Comparison of ENCODE assay signal across 8 mouse cellular contexts in genomic region chr11:59449741-59450229, GRCm38 (mm10). TPM values are rescaled to one million over a fixed set of nuclear protein-coding genes. Genes with fewer than 3 reads are reported as not detected.
DNase-seq lines count a peak whose midpoint lies in the region; ATAC-seq and TF ChIP-seq lines count a peak whose summit lies in the region.

Gene Jmjd4 (plus strand): TSS chr11:59450045.

- no peaks in the 10 kb centered on the region for H3K9me3 ChIP-seq in CH12.LX (replicated peaks; ENCODE audit: low read length)
- no peaks in the 10 kb centered on the region for H3K9me3 ChIP-seq in forebrain, embryonic 12.5 days
- no peaks in the 10 kb centered on the region for H3K9me3 ChIP-seq in liver, postnatal 0 days (ENCODE audit: low read length)
- H3K9me3 ChIP-seq in neural tube, embryonic 14.5 days (ENCODE audit: control insufficient read depth, low read length) = no peaks in the 10 kb centered on the region

- H3K79me2 ChIP-seq in CH12.LX (replicated peaks; ENCODE audit: control insufficient read depth, extremely low read depth, insufficient read depth, poor library complexity, severe bottlenecking) = no peaks in the 10 kb centered on the region; the same call in 1 of the 2 replicates

- H3K4me1 ChIP-seq in CH12.LX (ENCODE audit: control insufficient read depth in 1 of 2, insufficient read depth in 2 of 2) = peaks cover 19 to 37% of the 10 kb centered on the region in 2 experiments
- peaks cover 21% of the 10 kb centered on the region for H3K4me1 ChIP-seq in forebrain, embryonic 12.5 days
- H3K4me1 ChIP-seq in liver, postnatal 0 days (ENCODE audit: insufficient read depth) = peaks cover 16% of the 10 kb centered on the region
- peaks cover 19% of the 10 kb centered on the region; the same call in 1 of the 2 replicates for H3K4me1 ChIP-seq in neural tube, embryonic 14.5 days (ENCODE audit: control insufficient read depth, insufficient read depth, low read length)

- H3K4me3 ChIP-seq in CH12.LX (replicated peaks in 1 of 3; ENCODE audit: low read depth in 2 of 3, low read length in 2 of 3, poor library complexity in 1 of 3) = peak within 1 kb of the TSS; percentile 77 to 95 (median 84)
- peak within 1 kb of the TSS; percentile 82 for H3K4me3 ChIP-seq in forebrain, embryonic 12.5 days (replicated peaks)
- peak within 1 kb of the TSS; percentile 96 for H3K4me3 ChIP-seq in liver, postnatal 0 days (ENCODE audit: low read depth, low read length)
- H3K4me3 ChIP-seq in neural tube, embryonic 14.5 days (ENCODE audit: low read depth, low read length) = peak within 1 kb of the TSS; percentile 85

- peaks cover 19 to 59% of the 10 kb centered on the region in 2 experiments for H3K36me3 ChIP-seq in CH12.LX (replicated peaks in 1 of 2; ENCODE audit: control insufficient read depth in 1 of 2, insufficient read depth in 1 of 2, low read length in 1 of 2)
- peaks cover 27% of the 10 kb centered on the region for H3K36me3 ChIP-seq in forebrain, embryonic 12.5 days (replicated peaks)
- peaks cover 5% of the 10 kb centered on the region for H3K36me3 ChIP-seq in liver, postnatal 0 days (replicated peaks; ENCODE audit: insufficient read depth, low read length)
- H3K36me3 ChIP-seq in neural tube, embryonic 14.5 days (ENCODE audit: control insufficient read depth, insufficient read depth, low read length) = peaks cover 10% of the 10 kb centered on the region

- peak within 1 kb of the TSS; percentile 62 for H3K9ac ChIP-seq in CH12.LX (ENCODE audit: insufficient read depth, low read depth)
- peak within 1 kb of the TSS; percentile 76 for H3K9ac ChIP-seq in forebrain, embryonic 12.5 days
- H3K9ac ChIP-seq in liver, postnatal 0 days (replicated peaks) = peak within 1 kb of the TSS; percentile 93
- H3K9ac ChIP-seq in neural tube, embryonic 14.5 days (replicated peaks; ENCODE audit: low read depth, low read length) = peak within 1 kb of the TSS; percentile 62

- dilution Hi-C loops in CH12.LX (cut with MboI; ENCODE audit: extremely low pct_ligation_motif_present, extremely low pct_unique_long_range_greater_than_20kb, low sequenced_read_pairs) = no loop called here

- peak; percentile 93 for TF ChIP-seq POLR2A in CH12.LX (IDR thresholded peaks at IDR 0.05; ENCODE audit: low read depth, low read length)

- TF ChIP-seq EP300 in CH12.LX (IDR thresholded peaks at IDR 0.05; ENCODE audit: low read length) = no peak
- TF ChIP-seq EP300 in liver, postnatal 0 days (IDR thresholded peaks at IDR 0.05; ENCODE audit: low read depth) = no peak

- peak; percentile 95 for ATAC-seq in forebrain, embryonic 12.5 days (ENCODE audit: low FRiP score)
- ATAC-seq in liver, postnatal 0 days = peak; percentile 97
- ATAC-seq in neural tube, embryonic 14.5 days (ENCODE audit: low read depth) = peak; percentile 95

- under 1% methylated on average over 36 of the region's 40 CpGs for WGBS in forebrain, embryonic 12.5 days
- WGBS in large intestine, adult 2 months = under 1% methylated on average over 37 of the region's 40 CpGs
- WGBS in liver, postnatal 0 days (ENCODE audit: insufficient replicate concordance) = under 1% methylated on average over 32 of the region's 40 CpGs
- 1% methylated on average over 35 of the region's 40 CpGs for WGBS in neural tube, embryonic 14.5 days

- no peak for TF ChIP-seq CTCF in CH12.LX (conservative IDR thresholded peaks at IDR 0.05 in 1 of 2, IDR thresholded peaks at IDR 0.05 in 1 of 2; ENCODE audit: low read depth in 2 of 2, low read length in 2 of 2)
- no peak for TF ChIP-seq CTCF in liver, postnatal 0 days (IDR thresholded peaks at IDR 0.05; ENCODE audit: low read depth)

- DNase-seq in CH12.LX (ENCODE audit: extremely low read depth) = peak; percentile 93
- peak; percentile 68 for DNase-seq in c-Kit-positive CD71-positive TER-119-negative erythroid progenitor cells, embryonic 14.5 days (ENCODE audit: low read depth)
- DNase-seq in heart, postnatal 10 days = peak; percentile 94
- DNase-seq in large intestine, adult 2 months (ENCODE audit: low read depth, low spot score) = peak; percentile 64
- peak; percentile 93 for DNase-seq in liver, postnatal 0 days
- peak; percentile 94 for DNase-seq in testis, postnatal 10 days (ENCODE audit: low spot score)

- no peak; the same call in 1 of the 2 replicates for TF ChIP-seq RAD21 in CH12.LX (IDR thresholded peaks at IDR 0.05; ENCODE audit: low read depth, low read length)

- intact Hi-C loops in heart, postnatal 10 days (cut with DNase I) = no loop called here

- H3K4me2 ChIP-seq in CH12.LX (ENCODE audit: insufficient read depth, low read depth, poor library complexity, severe bottlenecking) = peak within 1 kb of the TSS; percentile 80
- H3K4me2 ChIP-seq in forebrain, embryonic 12.5 days = peak within 1 kb of the TSS; percentile 91
- peak within 1 kb of the TSS; percentile 98 for H3K4me2 ChIP-seq in liver, postnatal 0 days (ENCODE audit: low read depth, low read length)
- peak within 1 kb of the TSS; percentile 88 for H3K4me2 ChIP-seq in neural tube, embryonic 14.5 days (ENCODE audit: low read depth, low read length)

- H3K27ac ChIP-seq in CH12.LX (ENCODE audit: insufficient read depth, low read depth) = peak within 1 kb of the TSS; percentile 60
- peak within 1 kb of the TSS; percentile 79 for H3K27ac ChIP-seq in forebrain, embryonic 12.5 days
- H3K27ac ChIP-seq in liver, postnatal 0 days (ENCODE audit: low read depth) = peak within 1 kb of the TSS; percentile 87
- peak within 1 kb of the TSS; percentile 82 for H3K27ac ChIP-seq in neural tube, embryonic 14.5 days (ENCODE audit: low read depth, low read length)

- in situ Hi-C loops in CH12.LX (cut with MboI; ENCODE audit: low pct_ligation_motif_present, low pct_unique_long_range_greater_than_20kb, low sequenced_read_pairs) = no loop called here

- no peaks in the 10 kb centered on the region for H3K27me3 ChIP-seq in CH12.LX (replicated peaks)
- H3K27me3 ChIP-seq in forebrain, embryonic 12.5 days = no peaks in the 10 kb centered on the region
- no peaks in the 10 kb centered on the region for H3K27me3 ChIP-seq in liver, postnatal 0 days (ENCODE audit: insufficient read depth, low read length)
- H3K27me3 ChIP-seq in neural tube, embryonic 14.5 days (ENCODE audit: control insufficient read depth, insufficient read depth, low read length) = no peaks in the 10 kb centered on the region

TF ChIP-seq in CH12.LX, 34 proteins besides CTCF, POLR2A, EP300 and RAD21 (continues in another document):
- TF ChIP-seq ZKSCAN1 (IDR thresholded peaks at IDR 0.05; ENCODE audit: borderline replicate concordance, low read depth, low read length) = no peak
- TF ChIP-seq SIN3A (IDR thresholded peaks at IDR 0.05; ENCODE audit: low read length) = peak; percentile 90
- peak; percentile 76 for TF ChIP-seq ZMIZ1 (IDR thresholded peaks at IDR 0.05; ENCODE audit: low read depth, low read length)
- TF ChIP-seq BHLHE40 (IDR thresholded peaks at IDR 0.05; ENCODE audit: low read depth, low read length) = peak; percentile 89
- TF ChIP-seq MAX (IDR thresholded peaks at IDR 0.05; ENCODE audit: low read length) = no peak; the same call in 1 of the 2 replicates
- no peak for TF ChIP-seq UBTF (IDR thresholded peaks at IDR 0.05; ENCODE audit: low read depth, low read length)
- TF ChIP-seq JUN (IDR thresholded peaks at IDR 0.05; ENCODE audit: insufficient read depth, low read depth, low read length) = no peak
- TF ChIP-seq PAX5 (IDR thresholded peaks at IDR 0.05; ENCODE audit: low read length) = no peak
- TF ChIP-seq SMC3 (IDR thresholded peaks at IDR 0.05; ENCODE audit: low read depth, low read length) = no peak
- peak; percentile 55; the same call in 1 of the 2 replicates for TF ChIP-seq ELF1 (IDR thresholded peaks at IDR 0.05; ENCODE audit: low read depth, low read length)
- peak; percentile 69 for TF ChIP-seq MXI1 (IDR thresholded peaks at IDR 0.05; ENCODE audit: low read depth, low read length)
- no peak; the same call in 1 of the 2 replicates for TF ChIP-seq GABPA (IDR thresholded peaks at IDR 0.05; ENCODE audit: insufficient replicate concordance, low read depth, low read length)
- peak; percentile 97 for TF ChIP-seq NRF1 (IDR thresholded peaks at IDR 0.05; ENCODE audit: low read depth, low read length)
- no peak for TF ChIP-seq ZNF384 (IDR thresholded peaks at IDR 0.05; ENCODE audit: low read depth, low read length)
- TF ChIP-seq MAZ (IDR thresholded peaks at IDR 0.05; ENCODE audit: low read depth, low read length) = peak; percentile 89; the same call in 1 of the 2 replicates
- no peak for TF ChIP-seq RCOR1 (conservative IDR thresholded peaks at IDR 0.05; ENCODE audit: low read depth, low read length)
- peak; percentile 80 for TF ChIP-seq MEF2A (IDR thresholded peaks at IDR 0.05; ENCODE audit: borderline replicate concordance, low read depth, low read length)
- TF ChIP-seq USF2 (conservative IDR thresholded peaks at IDR 0.05; ENCODE audit: low read depth, low read length) = no peak
- TF ChIP-seq TCF12 (IDR thresholded peaks at IDR 0.05; ENCODE audit: low read depth, low read length) = peak; percentile 96
- peak; percentile 46; the same call in 1 of the 2 replicates for TF ChIP-seq MYC (IDR thresholded peaks at IDR 0.05; ENCODE audit: low read depth, low read length)
- TF ChIP-seq CHD1 (IDR thresholded peaks at IDR 0.05; ENCODE audit: low read depth, low read length) = 0 out of 2 replicates have a peak, but pooled peaks have one; percentile 36
- TF ChIP-seq CHD2 (IDR thresholded peaks at IDR 0.05; ENCODE audit: low read length) = peak; percentile 92
- no peak for TF ChIP-seq USF1 (IDR thresholded peaks at IDR 0.05; ENCODE audit: low read depth, low read length)
- TF ChIP-seq KAT2A (IDR thresholded peaks at IDR 0.05; ENCODE audit: insufficient replicate concordance, low read length) = peak; percentile 71; the same call in 1 of the 2 replicates
- TF ChIP-seq E2F4 (IDR thresholded peaks at IDR 0.05; ENCODE audit: insufficient replicate concordance, low read depth, low read length) = no peak
- TF ChIP-seq HCFC1 (IDR thresholded peaks at IDR 0.05; ENCODE audit: low read depth, low read length) = peak; percentile 88
- peak; percentile 57 for TF ChIP-seq ETS1 (conservative IDR thresholded peaks at IDR 0.05; ENCODE audit: low read depth, low read length)
- no peak for TF ChIP-seq MAFK (IDR thresholded peaks at IDR 0.05; ENCODE audit: insufficient replicate concordance, low read length)

RNA-seq across cellular contexts. Expression of gene Jmjd4, which starts in this region (rescaled TPM):
- 10.2 and 14.0 TPM in 2 replicates for total RNA-seq in CH12.LX (2012; rRNA removed)
- total RNA-seq in CH12.LX (2014; rRNA removed) = 9.5 and 9.6 TPM in 2 replicates
- 14.3 and 15.7 TPM in 2 replicates for polyA plus RNA-seq in CH12.LX (2012; ENCODE audit: insufficient read length, low read depth)
- 13.3 and 15.6 TPM in 2 replicates for polyA plus RNA-seq in forebrain, embryonic 12.5 days (2016; fragmentation: Nextera tagmentation; extraction: Ambion mirVana)
- total RNA-seq in heart, postnatal 10 days (2021) = 10 to 100 TPM; 11.5 to 13.3 TPM
- 3.8 and 4.9 TPM in 2 replicates for polyA plus RNA-seq in large intestine, adult 2 months (2012; rRNA removed)
- 3.2 and 3.6 TPM in 2 replicates for polyA plus RNA-seq in liver, postnatal 0 days (2015; fragmentation: Nextera tagmentation; extraction: Ambion mirVana)
- polyA plus RNA-seq in neural tube, embryonic 14.5 days (2014; fragmentation: Nextera tagmentation; extraction: Ambion mirVana) = 20.9 and 21.4 TPM in 2 replicates

Comparison
In these comparisons a context has a peak if more than half of its experiments do, and no peak if none do; other contexts are left out.
1. Peak in every context shown above with its lines: DNase-seq, ATAC-seq, H3K4me3 ChIP-seq and H3K27ac ChIP-seq.